Mouse (Mus musculus) neural tube, embryonic 14.5 days (tissue): ENCODE data around the gene Vps25. TPM values are rescaled to one million over a fixed set of nuclear protein-coding genes. Genes with fewer than 3 reads are reported as not detected.

Experiments used
- ATAC-seq: fragments of 200-750 bp; cut with Nextera tagmentation; 2 replicates; pipeline ENCODE4 v1.8.0; 2017; ENCODE audit warnings: low read depth, mild to moderate bottlenecking, moderate TSS enrichment, moderate library complexity
- H3K27ac ChIP-seq: fragments of 300-500 bp; sonication (generic); 2 replicates; pipeline ENCODE4 v1.5.1; 2014; ENCODE audit warnings: low read depth, mild to moderate bottlenecking, control low read depth, low read length, moderate library complexity, mixed read lengths
- H3K27me3 ChIP-seq: fragments of 300-500 bp; sonication (generic); 2 replicates; pipeline ENCODE4 v1.6.1; 2014; ENCODE audit warnings: low read length; ENCODE audit not compliant: control insufficient read depth, insufficient read depth
- H3K36me3 ChIP-seq: fragments of 300-500 bp; sonication (generic); 2 replicates; pipeline ENCODE4 v1.6.1; 2014; ENCODE audit warnings: low read length, mixed read lengths; ENCODE audit not compliant: control insufficient read depth, insufficient read depth
- H3K4me1 ChIP-seq: fragments of 300-500 bp; sonication (generic); 2 replicates; pipeline ENCODE4 v1.6.1; 2014; ENCODE audit warnings: low read length; ENCODE audit not compliant: control insufficient read depth, insufficient read depth
- H3K4me2 ChIP-seq: fragments of 300-500 bp; sonication (generic); 2 replicates; pipeline ENCODE4 v1.6.1; 2014; ENCODE audit warnings: mild to moderate bottlenecking, low read depth, low read length, control low read depth
- H3K4me3 ChIP-seq: fragments of 300-500 bp; sonication (generic); 2 replicates; pipeline ENCODE4 v1.5.1; 2014; ENCODE audit warnings: low read depth, low read length, control low read depth, mixed read lengths
- H3K9ac ChIP-seq: fragments of 300-500 bp; sonication (generic); replicated peaks from 2 replicates; pipeline ENCODE4 v1.6.1; 2014; ENCODE audit warnings: low read depth, mild to moderate bottlenecking, control low read depth, low read length, mixed read lengths
- H3K9me3 ChIP-seq: fragments of 300-500 bp; sonication (generic); 2 replicates; pipeline ENCODE4 v1.6.1; 2016; ENCODE audit warnings: low read length; ENCODE audit not compliant: control insufficient read depth
- WGBS: fragments of 180-500 bp; shearing (Covaris S2); extraction: QIAGEN DNeasy Blood & Tissue Kit; methylation state at CpG from one replicate; pipeline ENCODE4 v1.1.7; 2014; 5-methylcytosine and 5-hydroxymethylcytosine counted together
- polyA plus RNA-seq: library from polyadenylated mRNA; unstranded; fragments of >200 nt; fragmentation: Nextera tagmentation; extraction: Ambion mirVana; gene quantifications from 2 replicates; pipeline ENCODE4 v1.2.1, GENCODE M21; 2014

Vps25 gene
- polyA plus RNA-seq, 1 experiment from 2014 or later: 134 TPM

- Histone ChIP-seq H3K4me3 (peak overlapping the region; percentile 67), H3K27ac (no peak overlapping the region), H3K4me1 (peaks cover 17% of the 10 kb centered on the region), H3K9ac (no peak overlapping the region), H3K36me3 (no peaks in the 10 kb centered on the region), H3K9me3 (no peaks in the 10 kb centered on the region), H3K4me2 (peak overlapping the region; percentile 82), H3K27me3 (no peaks in the 10 kb centered on the region)
- ATAC-seq: no peak
- 60% methylated on average over 12 of the region's 12 CpGs for WGBS
Observed at GRCm38 (mm10) chr11:101277381-101278222, 24.1 kb downstream of the Vps25 start.

- Histone ChIP-seq H3K27me3 (no peaks in the 10 kb centered on the region), H3K4me2 (peak within 1 kb of the TSS; percentile 82), H3K36me3 (no peaks in the 10 kb centered on the region), H3K27ac (0 out of 2 replicates have a peak within 1 kb of the TSS, but pooled peaks have one; percentile 23), H3K9me3 (no peaks in the 10 kb centered on the region), H3K9ac (peak within 1 kb of the TSS; percentile 65), H3K4me3 (peak within 1 kb of the TSS; percentile 67), H3K4me1 (peaks cover 17% of the 10 kb centered on the region)
- peak; percentile 96 for ATAC-seq
- WGBS: 11% methylated on average over 45 of the region's 45 CpGs
Observed at GRCm38 (mm10) chr11:101278223-101279192, 25.0 kb downstream of the Vps25 start, which contains the start of the genes Cntd1 and Coa3. Gene Cntd1 (plus strand): TSS chr11:101279012. Gene Coa3 (minus strand): TSS chr11:101279114.

GRCm38 (mm10) chr11:101279193-101279569 is 25.7 kb downstream of the Vps25 start:
- ATAC-seq: peak; percentile 23

GRCm38 (mm10) chr11:101280837-101281236 is 27.3 kb downstream of the Vps25 start:
- H3K4me2 ChIP-seq: no peak overlapping the region
- H3K27ac ChIP-seq: no peak overlapping the region
- H3K9me3 ChIP-seq: no peaks in the 10 kb centered on the region
- WGBS: 38% methylated on average over 7 of the region's 7 CpGs
- no peak overlapping the region for H3K9ac ChIP-seq
- no peak overlapping the region for H3K4me3 ChIP-seq
- H3K36me3 ChIP-seq: no peaks in the 10 kb centered on the region
- H3K27me3 ChIP-seq: no peaks in the 10 kb centered on the region
- peaks cover 17% of the 10 kb centered on the region for H3K4me1 ChIP-seq
- ATAC-seq: no peak

More at GRCm38 (mm10) chr11:101279193-101279569, 25.7 kb downstream of the Vps25 start:
- H3K4me2 ChIP-seq: peak overlapping the region; percentile 82
- no peaks in the 10 kb centered on the region for H3K36me3 ChIP-seq
- H3K27me3 ChIP-seq: no peaks in the 10 kb centered on the region
- H3K9me3 ChIP-seq: no peaks in the 10 kb centered on the region
- no peak overlapping the region for H3K9ac ChIP-seq
- peaks cover 17% of the 10 kb centered on the region for H3K4me1 ChIP-seq
- no peak overlapping the region for H3K27ac ChIP-seq
- H3K4me3 ChIP-seq: peak overlapping the region; percentile 67
- 61% methylated on average over 14 of the region's 14 CpGs for WGBS

GRCm38 (mm10) chr11:101282896-101283295 is 29.4 kb downstream of the Vps25 start:
- Histone ChIP-seq H3K4me2 (no peak overlapping the region), H3K9me3 (no peaks in the 10 kb centered on the region), H3K27me3 (no peaks in the 10 kb centered on the region), H3K36me3 (peaks cover 9% of the 10 kb centered on the region; the same call in 1 of the 2 replicates), H3K4me3 (no peak overlapping the region), H3K27ac (no peak overlapping the region), H3K4me1 (peaks cover 5% of the 10 kb centered on the region), H3K9ac (no peak overlapping the region)
- no peak for ATAC-seq
- WGBS: 15% methylated on average over 5 of the region's 5 CpGs

DNA sequence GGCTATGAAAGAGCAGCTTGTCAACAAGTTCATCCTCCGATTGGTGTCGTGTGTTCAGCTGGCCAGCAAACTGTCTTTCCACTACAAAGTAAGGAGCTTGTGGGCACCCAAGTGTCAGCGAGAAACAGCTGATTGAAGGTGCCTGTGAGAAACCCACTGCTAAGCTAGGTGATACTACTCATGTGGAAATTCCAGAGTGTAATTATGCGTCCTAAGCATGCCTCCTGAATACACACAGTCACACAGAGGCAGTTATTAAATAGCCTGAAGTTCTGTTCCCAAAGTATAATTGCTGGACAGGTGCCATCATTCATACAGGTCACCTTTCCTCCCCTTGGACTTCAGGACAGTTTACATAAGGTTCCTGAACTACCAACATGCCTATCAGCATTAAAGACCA is 30.3 kb downstream of the Vps25 start:
- ATAC-seq: no peak
- H3K27me3 ChIP-seq: no peaks in the 10 kb centered on the region
- H3K9me3 ChIP-seq: no peaks in the 10 kb centered on the region
- H3K36me3 ChIP-seq: peaks cover 14% of the 10 kb centered on the region; the same call in 1 of the 2 replicates
- H3K4me2 ChIP-seq: no peak overlapping the region
- WGBS: 71% methylated on average over 4 of the region's 4 CpGs
- no peak overlapping the region for H3K4me3 ChIP-seq
- no peak overlapping the region for H3K9ac ChIP-seq
- H3K27ac ChIP-seq: no peak overlapping the region
- H3K4me1 ChIP-seq: 0 out of 2 replicates have a peak, but pooled peaks cover 3% of the 10 kb centered on the region

DNA sequence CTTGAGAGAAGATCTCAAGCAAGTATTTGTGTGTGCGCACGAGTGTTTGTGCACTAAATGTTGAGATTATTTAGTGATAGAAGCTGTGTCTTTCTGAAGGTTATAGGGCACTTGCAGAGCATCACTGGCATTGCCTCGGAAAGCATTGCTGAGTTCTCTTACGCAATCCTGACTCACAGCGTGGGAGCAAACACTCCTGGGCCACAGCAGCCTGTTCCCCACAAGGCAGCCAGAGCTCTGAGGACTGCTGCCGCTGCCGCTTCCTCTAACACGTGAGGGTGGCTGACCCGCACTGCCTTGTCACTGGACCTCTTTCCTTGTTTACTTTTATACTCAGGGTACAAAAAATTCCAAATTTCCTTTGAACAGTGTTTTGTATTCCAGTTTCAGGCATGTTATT is 33.8 kb downstream of the Vps25 start:
- Histone ChIP-seq H3K4me3 (no peak overlapping the region), H3K4me1 (no peaks in the 10 kb centered on the region), H3K4me2 (no peak overlapping the region), H3K27me3 (no peaks in the 10 kb centered on the region), H3K36me3 (peaks cover 34% of the 10 kb centered on the region), H3K9me3 (no peaks in the 10 kb centered on the region), H3K27ac (no peak overlapping the region), H3K9ac (no peak overlapping the region)
- ATAC-seq: no peak
- 87% methylated on average over 9 of the region's 9 CpGs for WGBS

GRCm38 (mm10) chr11:101291231-101291630 is 37.7 kb downstream of the Vps25 start:
- no peak overlapping the region for H3K4me2 ChIP-seq
- peaks cover 57% of the 10 kb centered on the region for H3K36me3 ChIP-seq
- no peak overlapping the region for H3K27ac ChIP-seq
- H3K9me3 ChIP-seq: no peaks in the 10 kb centered on the region
- no peak overlapping the region for H3K9ac ChIP-seq
- no peak overlapping the region for H3K4me3 ChIP-seq
- no peaks in the 10 kb centered on the region for H3K4me1 ChIP-seq
- no peak for ATAC-seq
- H3K27me3 ChIP-seq: no peaks in the 10 kb centered on the region
- WGBS: 96% methylated on average over 8 of the region's 8 CpGs
